Mouse (Mus musculus) monocyte, adult 5-6 weeks (primary cell): ENCODE results near the gene Derl3. TPM values are rescaled to one million over a fixed set of nuclear protein-coding genes. Genes with fewer than 3 reads are reported as not detected.
A peak's percentile ranks its signal among the peaks of the same experiment; 100 is the strongest.

ENCODE experiments used
- ATAC-seq: fragments of 153-309, 156-312 bp; replicated peaks from 2 replicates; pipeline ENCODE4 v1.8.0; 2017; ENCODE audit warnings: mild to moderate bottlenecking; ENCODE audit not compliant: low TSS enrichment, insufficient number of reproducible peaks, severe bottlenecking, poor library complexity, low FRiP score
- total RNA-seq: library from RNA; stranded (forward); fragments of 200-1000, 200-491, 200-594 nt; gene quantifications from 3 replicates; pipeline ENCODE4 v1.2.3, GENCODE M21; 2017

Derl3 gene
- total RNA-seq, 1 experiment from 2014 or later = 2.7 TPM

GRCm38 (mm10) chr10:75898039-75898564 is 4.9 kb downstream of the Derl3 start:
- ATAC-seq = no peak

GRCm38 (mm10) chr10:75898846-75899245 is 5.6 kb downstream of the Derl3 start:
- ATAC-seq = no peak

- no peak for ATAC-seq
Observed at GRCm38 (mm10) chr10:75904391-75904790, 11.2 kb downstream of the Derl3 start.

- no peak for ATAC-seq
Observed at GRCm38 (mm10) chr10:75906882-75907281, 13.7 kb downstream of the Derl3 start.

- ATAC-seq = no peak
Observed at GRCm38 (mm10) chr10:75910698-75911097, 17.5 kb downstream of the Derl3 start.

GRCm38 (mm10) chr10:75913013-75913589 is 19.9 kb downstream of the Derl3 start:
- ATAC-seq = no peak

GRCm38 (mm10) chr10:75915557-75915956 is 22.3 kb downstream of the Derl3 start:
- ATAC-seq = no peak

GRCm38 (mm10) chr10:75916840-75917239 is 23.6 kb downstream of the Derl3 start:
- ATAC-seq = no peak

- ATAC-seq = no peak
Observed at GRCm38 (mm10) chr10:75919026-75919425, 25.8 kb downstream of the Derl3 start.

- peak; percentile 77 for ATAC-seq
Observed at GRCm38 (mm10) chr10:75921026-75921725, 28.0 kb downstream of the Derl3 start, which contains the start of gene Smarcb1. Gene Smarcb1, minus strand, starts transcription at chr10:75921617.

GRCm38 (mm10) chr10:75921726-75922560 is 28.7 kb downstream of the Derl3 start:
- ATAC-seq = no peak

- no peak for ATAC-seq
Observed at GRCm38 (mm10) chr10:75924324-75924723, 31.1 kb downstream of the Derl3 start.

- no peak for ATAC-seq
Observed at GRCm38 (mm10) chr10:75926396-75926795, 33.2 kb downstream of the Derl3 start.

- no peak for ATAC-seq
Observed at GRCm38 (mm10) chr10:75930304-75930703, 37.1 kb downstream of the Derl3 start.

GRCm38 (mm10) chr10:75931311-75931710 is 38.1 kb downstream of the Derl3 start:
- no peak for ATAC-seq

- ATAC-seq = no peak
Observed at GRCm38 (mm10) chr10:75932081-75932678, 39.0 kb downstream of the Derl3 start.

GRCm38 (mm10) chr10:75932891-75933290 is 39.7 kb downstream of the Derl3 start, which contains the start of gene Chchd10:
Gene Chchd10, plus strand, starts transcription at chr10:75933130.
- ATAC-seq = no peak

GRCm38 (mm10) chr10:75934991-75935390 is 41.8 kb downstream of the Derl3 start:
- ATAC-seq = no peak
